Mouse (Mus musculus) small intestine, adult 2 months (tissue): ENCODE measurements around the gene Igsf11. TPM values are rescaled to one million over a fixed set of nuclear protein-coding genes. Genes with fewer than 3 reads are reported as not detected.

ENCODE experiments used
- H3K27ac ChIP-seq: fragments of 200-500 bp; 2 replicates; pipeline ENCODE4 v1.5.1; 2012; ENCODE audit warnings: low read depth, low read length, control low read depth, inconsistent platforms; ENCODE audit not compliant: insufficient read depth
- H3K27me3 ChIP-seq: fragments of 200-500 bp; 2 replicates; pipeline ENCODE4 v1.6.1; 2012; ENCODE audit warnings: mild to moderate bottlenecking, moderate library complexity, low read length, inconsistent platforms; ENCODE audit not compliant: control insufficient read depth, insufficient read depth
- H3K36me3 ChIP-seq: fragments of 200-500 bp; 2 replicates; pipeline ENCODE4 v1.6.1; 2012; ENCODE audit warnings: mild to moderate bottlenecking, low read length, control low read depth, inconsistent platforms; ENCODE audit not compliant: control insufficient read depth, insufficient read depth
- H3K4me1 ChIP-seq: fragments of 200-500 bp; 2 replicates; pipeline ENCODE4 v1.6.1; 2012; ENCODE audit warnings: low read length, inconsistent platforms, mixed read lengths; ENCODE audit not compliant: control insufficient read depth, insufficient read depth, insufficient read length
- H3K4me3 ChIP-seq: fragments of 200-500 bp; 2 replicates; pipeline ENCODE4 v1.5.1; 2012; ENCODE audit warnings: low read depth, mild to moderate bottlenecking, control low read depth, inconsistent platforms, low read length, moderate library complexity
- CTCF ChIP-seq: fragments of 200-500 bp; IDR thresholded peaks from 2 replicates; pipeline ENCODE4 v1.5.1; 2012; ENCODE audit warnings: low read depth, mild to moderate bottlenecking, control low read depth, inconsistent platforms, low read length, moderate library complexity, mixed read lengths; ENCODE audit not compliant: insufficient replicate concordance, insufficient read length; ENCODE audit errors: extremely low read depth
- POLR2A ChIP-seq: fragments of 200-500 bp; IDR thresholded peaks from 2 replicates; pipeline ENCODE4 v1.6.1; 2012; ENCODE audit warnings: low read depth, mild to moderate bottlenecking, control low read depth, inconsistent platforms, low read length, moderate library complexity
- WGBS: fragments of 180-500 bp; shearing (Covaris S2); methylation state at CpG from one replicate; pipeline ENCODE4 v1.1.7; 2018; 5-methylcytosine and 5-hydroxymethylcytosine counted together
- polyA plus RNA-seq: library from polyadenylated mRNA; depleted of rRNA; stranded (reverse); fragments of >200 nt; gene quantifications from 2 replicates; pipeline ENCODE4 v1.2.3, GENCODE M21; 2012

Gene Igsf11
- polyA plus RNA-seq, 1 experiment = 0.41 TPM

GRCm38 (mm10) chr16:38910088-38910487 is 17.6 kb downstream of the Igsf11 start:
- WGBS = 48% methylated on average over 8 of the region's 8 CpGs

GRCm38 (mm10) chr16:38915451-38915850 is 23.0 kb downstream of the Igsf11 start:
- no peaks in the 10 kb centered on the region for H3K4me1 ChIP-seq
- no peaks in the 10 kb centered on the region for H3K27me3 ChIP-seq
- no peak overlapping the region for H3K27ac ChIP-seq
- TF ChIP-seq CTCF (no peak), POLR2A (no peak)
- WGBS = 43% methylated on average over 4 of the region's 4 CpGs
- H3K4me3 ChIP-seq = no peak overlapping the region
- H3K36me3 ChIP-seq = no peaks in the 10 kb centered on the region

More at GRCm38 (mm10) chr16:38910088-38910487, 17.6 kb downstream of the Igsf11 start:
- H3K36me3 ChIP-seq = no peaks in the 10 kb centered on the region
- no peaks in the 10 kb centered on the region for H3K4me1 ChIP-seq
- no peak overlapping the region for H3K27ac ChIP-seq
- no peak overlapping the region for H3K4me3 ChIP-seq
- TF ChIP-seq CTCF (no peak), POLR2A (no peak)
- H3K27me3 ChIP-seq = no peaks in the 10 kb centered on the region; the same call in 1 of the 2 replicates

GRCm38 (mm10) chr16:38916053-38916786 is 23.7 kb downstream of the Igsf11 start:
- no peaks in the 10 kb centered on the region for H3K36me3 ChIP-seq
- TF ChIP-seq POLR2A (no peak), CTCF (no peak)
- H3K27me3 ChIP-seq = no peaks in the 10 kb centered on the region
- H3K4me1 ChIP-seq = no peaks in the 10 kb centered on the region
- H3K27ac ChIP-seq = no peak overlapping the region
- H3K4me3 ChIP-seq = no peak overlapping the region
- 92% methylated on average over 12 of the region's 12 CpGs for WGBS

GRCm38 (mm10) chr16:38916885-38917284 is 24.4 kb downstream of the Igsf11 start:
- Histone ChIP-seq H3K27ac (no peak overlapping the region), H3K4me3 (no peak overlapping the region), H3K4me1 (no peaks in the 10 kb centered on the region), H3K36me3 (no peaks in the 10 kb centered on the region), H3K27me3 (no peaks in the 10 kb centered on the region)
- WGBS = 81% methylated on average over 5 of the region's 5 CpGs
- TF ChIP-seq POLR2A (no peak), CTCF (no peak)

GRCm38 (mm10) chr16:38918121-38918520 is 25.6 kb downstream of the Igsf11 start:
- Histone ChIP-seq H3K36me3 (no peaks in the 10 kb centered on the region), H3K4me3 (no peak overlapping the region), H3K27me3 (no peaks in the 10 kb centered on the region), H3K4me1 (no peaks in the 10 kb centered on the region), H3K27ac (no peak overlapping the region)
- TF ChIP-seq POLR2A (no peak), CTCF (no peak)
- 80% methylated on average over 2 of the region's 2 CpGs for WGBS

- no peaks in the 10 kb centered on the region for H3K27me3 ChIP-seq
- no peak overlapping the region for H3K4me3 ChIP-seq
- no peak overlapping the region for H3K27ac ChIP-seq
- 83% methylated on average over 5 of the region's 5 CpGs for WGBS
- TF ChIP-seq POLR2A = no peak
- no peak for TF ChIP-seq CTCF
- no peaks in the 10 kb centered on the region for H3K36me3 ChIP-seq
- no peaks in the 10 kb centered on the region for H3K4me1 ChIP-seq
Observed at GRCm38 (mm10) chr16:38920488-38920887, 28.0 kb downstream of the Igsf11 start.

GRCm38 (mm10) chr16:38924940-38925339 is 32.5 kb downstream of the Igsf11 start:
- H3K4me1 ChIP-seq = no peaks in the 10 kb centered on the region
- no peaks in the 10 kb centered on the region for H3K27me3 ChIP-seq

More at GRCm38 (mm10) chr16:38924940-38925339, 32.5 kb downstream of the Igsf11 start:
- Histone ChIP-seq H3K36me3 (no peaks in the 10 kb centered on the region), H3K27ac (no peak overlapping the region), H3K4me3 (no peak overlapping the region)
- TF ChIP-seq POLR2A (no peak), CTCF (no peak)
- WGBS = 80% methylated on average over 13 of the region's 13 CpGs
